Mouse (Mus musculus): Measurements from ENCODE around the gene Dnah2.
A peak's percentile ranks its signal among the peaks of the same experiment; 100 is the strongest.

Gene Dnah2

GRCm38 (mm10) chr11:69549060-69549656 lies at the start of gene Dnah2:
Gene Dnah2 (minus strand): TSS chr11:69549110.
- no peak for DNase-seq

- no peak for DNase-seq
Observed at GRCm38 (mm10) chr11:69594853-69595252, 45.9 kb upstream of the Dnah2 start.

GRCm38 (mm10) chr11:69592799-69593198 lies 43.9 kb upstream of the Dnah2 start:
- no peak for DNase-seq

GRCm38 (mm10) chr11:69591899-69592637 lies 43.2 kb upstream of the Dnah2 start:
- DNase-seq = no peak

- DNase-seq = no peak
Observed at GRCm38 (mm10) chr11:69591424-69591823, 42.5 kb upstream of the Dnah2 start.

- no peak for DNase-seq
Observed at GRCm38 (mm10) chr11:69590622-69591021, 41.7 kb upstream of the Dnah2 start.

- DNase-seq = no peak
Observed at GRCm38 (mm10) chr11:69589207-69589834, 40.4 kb upstream of the Dnah2 start.

GRCm38 (mm10) chr11:69585718-69586325 lies 36.9 kb upstream of the Dnah2 start:
- DNase-seq = no peak

- DNase-seq = no peak
Observed at GRCm38 (mm10) chr11:69584937-69585336, 36.0 kb upstream of the Dnah2 start.

- no peak for DNase-seq
Observed at GRCm38 (mm10) chr11:69584008-69584407, 35.1 kb upstream of the Dnah2 start.

GRCm38 (mm10) chr11:69582230-69582805 lies 33.4 kb upstream of the Dnah2 start:
- no peak for DNase-seq

- DNase-seq = peak; percentile 37
Observed at GRCm38 (mm10) chr11:69581814-69582213, 32.9 kb upstream of the Dnah2 start.

GRCm38 (mm10) chr11:69581147-69581688 lies 32.3 kb upstream of the Dnah2 start:
- peak; percentile 97 for DNase-seq

GRCm38 (mm10) chr11:69580572-69581146 lies 31.7 kb upstream of the Dnah2 start:
- DNase-seq = no peak

- DNase-seq = peak; percentile 96
Observed at GRCm38 (mm10) chr11:69580091-69580514, 31.2 kb upstream of the Dnah2 start, which contains the start of the genes Wrap53 and Trp53. Gene Wrap53 (minus strand): TSS chr11:69580255. Gene Trp53 (plus strand): TSS chr11:69580359.

- DNase-seq = peak; percentile 99
Observed at GRCm38 (mm10) chr11:69579128-69580017, 30.5 kb upstream of the Dnah2 start.

- DNase-seq = no peak
Observed at GRCm38 (mm10) chr11:69578301-69578700, 29.4 kb upstream of the Dnah2 start.

- no peak for DNase-seq
Observed at GRCm38 (mm10) chr11:69576307-69576706, 27.4 kb upstream of the Dnah2 start.

- peak; percentile 67 for DNase-seq
Observed at GRCm38 (mm10) chr11:69575220-69575619, 26.3 kb upstream of the Dnah2 start.

- DNase-seq = no peak
Observed at GRCm38 (mm10) chr11:69565131-69565530, 16.2 kb upstream of the Dnah2 start.

- no peak for DNase-seq
Observed at GRCm38 (mm10) chr11:69564391-69564790, 15.5 kb upstream of the Dnah2 start.
